Mouse (Mus musculus): ENCODE measurements around the gene Derl3. TPM values are rescaled to one million over a fixed set of nuclear protein-coding genes. Genes with fewer than 3 reads are reported as not detected.
"Not testable (repeated sequence)": the region's sequence is repeated elsewhere in the genome, so short reads cannot be mapped to it uniquely, and the experiment has no call there.

Derl3 gene
- polyA plus RNA-seq (2011; ENCODE audit: insufficient read length, low read depth, missing spikeins), result not detected in 2 replicates

DNA sequence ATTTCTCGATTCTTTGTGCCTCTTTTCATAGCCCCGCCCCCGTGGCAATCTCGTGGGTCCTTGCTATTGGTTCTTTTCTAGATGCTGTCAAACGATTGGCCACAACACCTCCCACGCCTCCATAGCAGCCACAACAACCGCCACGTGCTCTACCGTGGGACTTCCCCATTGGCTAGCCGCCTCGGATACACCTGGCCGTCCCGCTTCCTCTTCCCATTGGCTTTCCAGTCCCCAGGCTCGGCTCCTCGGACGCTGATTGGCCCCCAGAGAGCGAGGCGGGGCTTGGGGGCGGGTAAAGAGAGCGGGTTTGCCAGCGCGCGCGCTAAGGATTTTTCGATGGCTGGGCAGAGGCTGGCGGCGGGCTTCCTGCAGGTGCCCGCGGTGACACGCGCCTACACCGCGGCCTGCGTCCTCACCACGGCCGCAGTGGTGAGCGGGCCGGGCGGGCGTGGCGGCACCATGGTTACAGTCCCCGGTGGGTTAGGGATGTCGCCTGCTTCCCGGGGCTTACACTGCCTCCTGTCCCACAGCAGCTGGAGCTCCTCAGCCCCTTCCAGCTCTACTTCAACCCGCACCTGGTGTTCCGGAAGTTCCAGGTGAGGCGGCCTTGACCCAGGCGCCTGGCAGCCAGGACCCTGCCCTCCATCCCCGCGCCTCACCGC is at the start of gene Derl3:
Derl3 (plus strand) TSS at position 325 of the 662 bp plus-strand sequence.
- H3K4me3 ChIP-seq (ENCODE audit: insufficient read depth, low read length), result no peak within 1 kb of the TSS
- TF ChIP-seq POLR2A (IDR thresholded peaks at IDR 0.05; ENCODE audit: low read depth, low read length), result no peak
- TF ChIP-seq CTCF (IDR thresholded peaks at IDR 0.05; ENCODE audit: borderline replicate concordance, insufficient read depth, low read length), result no peak

DNA sequence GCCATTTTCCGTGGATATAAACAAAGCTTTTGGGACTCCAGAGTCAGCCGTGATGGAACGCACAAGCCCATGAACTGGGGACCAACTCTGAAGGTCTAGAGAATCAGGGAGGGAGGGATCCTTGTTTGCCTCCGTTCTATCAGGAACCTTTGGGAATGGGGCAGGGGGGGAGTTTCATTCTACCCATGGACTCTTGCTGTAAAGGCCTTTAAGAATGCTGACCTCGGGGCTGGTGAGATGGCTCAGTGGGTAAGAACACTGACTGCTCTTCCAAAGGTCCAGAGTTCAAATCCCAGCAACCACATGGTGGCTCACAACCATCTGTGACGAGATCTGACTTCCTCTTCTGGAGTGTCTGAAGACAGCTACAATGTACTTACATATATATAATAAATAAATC is 49.3 kb upstream of the Derl3 start:
- not testable (repeated sequence) for H3K4me1 ChIP-seq (ENCODE audit: control insufficient read depth, insufficient read depth, low read length); H3K4me3 ChIP-seq (ENCODE audit: insufficient read depth, low read length); H3K27ac ChIP-seq (ENCODE audit: insufficient read depth, low read length)

More for the DNA sequence above, at the start of gene Derl3:
- no peak within 1 kb of the TSS for H3K27ac ChIP-seq (ENCODE audit: insufficient read depth, low read length)
- H3K4me1 ChIP-seq (ENCODE audit: control insufficient read depth, insufficient read depth, low read length), result peaks cover 4% of the 10 kb centered on the region

DNA sequence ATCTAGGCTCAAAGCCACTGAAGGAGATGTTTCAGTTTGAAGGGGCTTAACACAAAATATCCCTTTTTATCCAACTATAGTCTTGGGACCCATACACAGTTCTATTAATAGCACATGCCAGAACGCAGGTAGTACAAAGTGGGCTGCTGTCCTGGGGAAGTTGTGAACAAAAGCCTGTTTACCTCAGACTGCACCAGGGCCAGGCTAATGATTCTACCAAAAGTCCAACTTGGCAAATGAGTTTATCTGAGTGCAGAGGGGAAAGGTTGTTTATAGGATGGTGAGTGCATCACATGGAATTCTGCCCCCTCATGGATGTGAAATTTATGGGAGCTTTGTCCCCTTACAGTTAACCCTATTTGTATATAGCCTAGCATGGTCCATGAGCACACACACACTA is 48.4 kb upstream of the Derl3 start:
- TF ChIP-seq POLR2A (IDR thresholded peaks at IDR 0.05; ENCODE audit: low read depth, low read length) (no peak), CTCF (IDR thresholded peaks at IDR 0.05; ENCODE audit: borderline replicate concordance, insufficient read depth, low read length) (no peak)
- H3K4me3 ChIP-seq (ENCODE audit: insufficient read depth, low read length), result no peak overlapping the region
- no peaks in the 10 kb centered on the region for H3K4me1 ChIP-seq (ENCODE audit: control insufficient read depth, insufficient read depth, low read length)
- H3K27ac ChIP-seq (ENCODE audit: insufficient read depth, low read length), result no peak overlapping the region

DNA sequence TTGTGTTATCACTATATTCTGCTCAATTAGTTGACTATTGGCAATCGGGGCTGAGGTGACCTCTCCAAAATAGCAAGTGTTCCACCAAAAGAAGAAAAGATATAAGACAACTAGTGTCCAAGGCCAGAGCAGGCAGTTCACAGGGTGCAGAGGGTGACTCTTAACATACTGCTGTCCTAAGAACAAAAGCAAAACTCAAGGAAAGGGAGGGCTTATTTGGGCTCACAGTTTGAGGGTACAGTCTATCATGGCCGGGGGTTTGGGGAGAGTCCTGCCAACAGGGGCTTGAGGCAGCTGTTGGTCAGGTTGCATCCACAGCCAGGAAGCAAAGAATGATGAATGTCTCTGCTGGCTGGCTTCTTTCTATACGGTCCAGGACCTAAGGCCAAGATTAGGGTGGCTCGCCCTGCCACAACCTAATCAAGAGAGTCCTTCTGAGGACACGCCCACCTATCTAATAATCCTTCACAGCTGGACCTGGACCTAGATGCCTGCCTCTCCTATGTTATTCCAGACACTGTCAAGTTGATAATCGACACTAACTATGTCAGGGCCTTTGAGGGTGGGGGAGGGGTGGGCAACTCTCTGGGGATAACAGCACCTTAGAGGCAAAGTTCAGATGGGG is 47.8 kb upstream of the Derl3 start:
- no peak overlapping the region for H3K27ac ChIP-seq (ENCODE audit: insufficient read depth, low read length)
- no peak for TF ChIP-seq POLR2A (IDR thresholded peaks at IDR 0.05; ENCODE audit: low read depth, low read length)
- no peak for TF ChIP-seq CTCF (IDR thresholded peaks at IDR 0.05; ENCODE audit: borderline replicate concordance, insufficient read depth, low read length)
- H3K4me3 ChIP-seq (ENCODE audit: insufficient read depth, low read length), result no peak overlapping the region
- no peaks in the 10 kb centered on the region for H3K4me1 ChIP-seq (ENCODE audit: control insufficient read depth, insufficient read depth, low read length)

DNA sequence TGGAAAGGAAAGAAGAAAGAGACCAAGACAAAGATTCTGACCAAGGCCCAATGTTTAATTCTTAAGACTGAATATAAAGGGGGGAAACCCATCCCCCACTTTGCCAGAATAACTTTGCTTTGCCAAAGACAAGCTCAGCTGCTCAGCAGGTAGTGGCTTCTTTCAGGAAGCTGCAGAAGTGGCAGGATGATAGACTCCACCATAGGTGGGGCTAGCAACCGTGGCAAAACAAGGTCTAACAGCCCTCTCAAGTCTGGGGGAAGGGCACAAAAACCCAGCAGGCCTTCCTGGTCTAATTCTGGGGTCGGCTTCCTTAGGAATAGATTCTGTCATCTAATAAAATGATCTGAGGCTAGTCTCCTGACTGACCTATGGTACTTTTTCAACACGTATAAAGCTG is 44.8 kb upstream of the Derl3 start:
- no peak overlapping the region for H3K4me3 ChIP-seq (ENCODE audit: insufficient read depth, low read length)
- no peak overlapping the region for H3K27ac ChIP-seq (ENCODE audit: insufficient read depth, low read length)
- TF ChIP-seq POLR2A (IDR thresholded peaks at IDR 0.05; ENCODE audit: low read depth, low read length) (no peak), CTCF (IDR thresholded peaks at IDR 0.05; ENCODE audit: borderline replicate concordance, insufficient read depth, low read length) (no peak)
- H3K4me1 ChIP-seq (ENCODE audit: control insufficient read depth, insufficient read depth, low read length), result no peaks in the 10 kb centered on the region

DNA sequence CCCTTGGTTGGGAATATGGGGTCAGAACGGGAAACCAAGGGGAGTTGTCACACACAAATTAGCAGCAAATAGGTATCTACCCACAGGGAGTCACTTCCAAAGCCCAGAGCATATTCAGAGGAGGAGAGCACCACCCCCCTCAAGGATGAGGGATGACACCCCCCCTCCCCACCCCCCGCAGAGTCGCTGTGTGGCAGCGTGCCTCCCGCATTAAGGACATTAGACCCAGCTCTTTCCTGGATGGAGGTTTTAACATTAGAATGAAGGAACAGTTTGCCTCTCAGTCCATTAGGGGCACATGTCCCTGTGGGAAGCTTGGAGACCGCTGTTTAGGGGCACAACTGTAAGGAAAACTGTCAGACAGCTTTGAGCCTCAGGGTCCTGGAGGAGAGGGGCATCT is 42.1 kb upstream of the Derl3 start:
- Histone ChIP-seq H3K4me3 (ENCODE audit: insufficient read depth, low read length) (no peak overlapping the region), H3K27ac (ENCODE audit: insufficient read depth, low read length) (no peak overlapping the region), H3K4me1 (ENCODE audit: control insufficient read depth, insufficient read depth, low read length) (no peaks in the 10 kb centered on the region)
- TF ChIP-seq CTCF (IDR thresholded peaks at IDR 0.05; ENCODE audit: borderline replicate concordance, insufficient read depth, low read length) (no peak), POLR2A (IDR thresholded peaks at IDR 0.05; ENCODE audit: low read depth, low read length) (no peak)

DNA sequence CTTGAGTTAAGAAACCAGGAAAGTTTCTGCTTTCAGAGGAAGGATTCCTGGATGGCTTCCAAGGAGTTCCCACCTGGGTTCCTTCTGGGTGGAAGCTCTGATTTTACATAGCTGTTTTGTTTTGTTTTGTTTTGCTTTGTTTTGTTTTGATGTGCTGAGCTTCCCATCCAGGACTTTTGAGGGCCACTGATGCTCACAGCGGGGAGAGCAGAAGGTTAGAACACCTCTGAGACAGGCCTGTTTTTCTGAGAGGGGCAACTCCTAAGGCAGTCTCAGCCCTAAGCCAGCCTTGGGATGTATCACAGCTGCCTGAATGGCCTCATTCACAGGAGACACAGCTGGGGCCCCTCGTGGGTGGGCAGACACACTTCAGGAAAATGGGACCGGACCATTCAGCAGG is 41.5 kb upstream of the Derl3 start:
- Histone ChIP-seq H3K4me3 (ENCODE audit: insufficient read depth, low read length) (no peak overlapping the region), H3K4me1 (ENCODE audit: control insufficient read depth, insufficient read depth, low read length) (no peaks in the 10 kb centered on the region), H3K27ac (ENCODE audit: insufficient read depth, low read length) (no peak overlapping the region)
- TF ChIP-seq CTCF (IDR thresholded peaks at IDR 0.05; ENCODE audit: borderline replicate concordance, insufficient read depth, low read length), result no peak
- TF ChIP-seq POLR2A (IDR thresholded peaks at IDR 0.05; ENCODE audit: low read depth, low read length), result no peak

DNA sequence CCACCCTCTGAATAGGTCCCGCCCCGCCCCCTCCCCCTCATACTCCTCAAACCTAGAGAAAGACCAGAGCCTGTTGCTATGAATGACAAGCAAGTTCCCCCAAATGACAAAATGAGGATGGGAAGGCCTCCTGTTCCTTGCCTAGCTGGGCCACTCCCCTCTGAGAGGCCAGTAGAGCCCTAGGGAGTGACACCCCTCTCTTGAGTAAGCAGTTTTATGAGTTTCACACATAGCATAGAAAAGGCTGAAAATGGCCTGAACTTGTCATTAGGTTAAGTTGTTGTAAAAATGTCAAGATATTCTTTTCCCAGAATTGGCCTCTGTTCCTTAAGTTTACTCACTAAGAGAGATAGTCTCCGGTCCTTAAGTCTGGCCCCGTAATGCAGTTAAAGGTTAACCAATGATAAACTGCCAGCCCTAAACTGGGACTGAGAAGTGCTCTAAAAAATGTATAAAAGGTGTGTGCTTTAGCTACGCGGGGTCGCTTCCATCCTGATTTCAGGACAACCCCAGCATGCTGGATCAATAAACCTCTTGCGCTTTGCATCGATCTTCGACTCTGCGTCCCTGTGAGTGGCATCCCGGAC is 40.6 kb upstream of the Derl3 start:
- H3K4me1 ChIP-seq (ENCODE audit: control insufficient read depth, insufficient read depth, low read length), result no peaks in the 10 kb centered on the region
- no peak overlapping the region for H3K27ac ChIP-seq (ENCODE audit: insufficient read depth, low read length)
- no peak overlapping the region for H3K4me3 ChIP-seq (ENCODE audit: insufficient read depth, low read length)
- no peak for TF ChIP-seq CTCF (IDR thresholded peaks at IDR 0.05; ENCODE audit: borderline replicate concordance, insufficient read depth, low read length)
- no peak for TF ChIP-seq POLR2A (IDR thresholded peaks at IDR 0.05; ENCODE audit: low read depth, low read length)

DNA sequence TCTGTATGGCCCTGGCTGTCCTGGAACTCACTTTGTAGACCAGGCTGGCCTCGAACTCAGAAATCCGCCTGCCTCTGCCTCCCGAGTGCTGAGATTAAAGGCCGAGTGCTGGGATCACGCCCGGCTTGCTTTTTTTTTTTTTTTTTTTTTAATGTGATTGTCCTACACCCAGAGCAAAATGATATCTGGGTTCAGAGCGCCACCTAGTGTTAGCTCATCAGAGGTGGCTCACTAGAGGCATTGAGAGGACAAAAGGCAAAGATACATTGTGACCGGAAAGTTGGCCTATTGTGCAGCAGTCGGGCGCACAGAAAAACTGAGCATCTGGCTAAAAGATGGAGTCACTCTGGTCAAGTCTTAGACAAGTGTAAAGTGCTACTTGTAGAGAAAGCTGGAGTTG is 39.8 kb upstream of the Derl3 start:
- TF ChIP-seq CTCF (IDR thresholded peaks at IDR 0.05; ENCODE audit: borderline replicate concordance, insufficient read depth, low read length), result no peak; the same call in 1 of the 2 replicates
- TF ChIP-seq POLR2A (IDR thresholded peaks at IDR 0.05; ENCODE audit: low read depth, low read length), result no peak
- Histone ChIP-seq H3K4me1 (ENCODE audit: control insufficient read depth, insufficient read depth, low read length) (no peaks in the 10 kb centered on the region), H3K27ac (ENCODE audit: insufficient read depth, low read length) (no peak overlapping the region), H3K4me3 (ENCODE audit: insufficient read depth, low read length) (no peak overlapping the region)

DNA sequence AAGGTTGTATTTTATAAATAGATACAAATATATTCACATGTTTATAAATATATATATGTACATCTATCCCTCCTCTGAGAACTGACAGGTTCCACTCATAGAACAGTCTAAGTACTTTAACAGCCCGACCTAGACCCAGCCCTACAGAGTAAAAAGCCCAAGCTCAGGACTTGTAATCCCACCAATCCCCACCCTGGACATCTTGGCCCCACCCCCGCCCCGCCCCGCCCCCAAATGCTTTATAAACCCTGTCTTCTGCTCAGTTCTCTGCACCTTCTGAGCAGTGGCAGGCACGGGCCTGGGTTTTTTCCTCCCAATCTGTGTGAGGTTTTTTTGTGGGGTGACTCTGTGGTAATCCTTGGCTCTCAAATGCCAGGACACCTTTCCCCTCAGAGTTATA is 39.1 kb upstream of the Derl3 start:
- TF ChIP-seq CTCF (IDR thresholded peaks at IDR 0.05; ENCODE audit: borderline replicate concordance, insufficient read depth, low read length) (no peak), POLR2A (IDR thresholded peaks at IDR 0.05; ENCODE audit: low read depth, low read length) (no peak)
- Histone ChIP-seq H3K4me3 (ENCODE audit: insufficient read depth, low read length) (no peak overlapping the region), H3K4me1 (ENCODE audit: control insufficient read depth, insufficient read depth, low read length) (no peaks in the 10 kb centered on the region), H3K27ac (ENCODE audit: insufficient read depth, low read length) (no peak overlapping the region)

Data from embryonic fibroblast, embryonic 13.5 days (primary cell).